Mouse (Mus musculus) cerebellum, adult 18-20 months (tissue): ENCODE measurements around the gene Ptch1.

Experiments used
- DNase-seq, 2 experiments: peaks; one replicate each; pipeline ENCODE4 v3.0.0; 2021

The Ptch1 gene

DNA sequence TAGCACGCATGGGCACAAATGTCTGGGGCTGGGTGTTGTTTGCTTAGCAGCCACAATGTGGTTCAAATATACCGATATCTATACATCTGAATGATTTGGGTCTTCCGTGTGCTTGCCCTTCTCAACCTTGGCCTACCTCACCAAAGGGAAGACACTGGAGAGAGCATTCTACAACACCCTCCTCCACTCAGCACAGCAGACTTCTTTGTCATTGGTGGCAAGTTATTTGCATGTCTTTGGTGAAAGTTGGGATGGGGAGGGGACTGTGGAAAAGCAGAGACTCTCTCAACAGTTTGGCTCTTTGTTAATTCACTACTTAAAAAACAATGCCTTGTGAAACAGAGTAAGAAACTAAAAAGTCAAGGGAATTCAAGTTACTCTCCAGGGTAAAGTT is 43.0 kb downstream of the Ptch1 start:
- no peak for DNase-seq

DNA sequence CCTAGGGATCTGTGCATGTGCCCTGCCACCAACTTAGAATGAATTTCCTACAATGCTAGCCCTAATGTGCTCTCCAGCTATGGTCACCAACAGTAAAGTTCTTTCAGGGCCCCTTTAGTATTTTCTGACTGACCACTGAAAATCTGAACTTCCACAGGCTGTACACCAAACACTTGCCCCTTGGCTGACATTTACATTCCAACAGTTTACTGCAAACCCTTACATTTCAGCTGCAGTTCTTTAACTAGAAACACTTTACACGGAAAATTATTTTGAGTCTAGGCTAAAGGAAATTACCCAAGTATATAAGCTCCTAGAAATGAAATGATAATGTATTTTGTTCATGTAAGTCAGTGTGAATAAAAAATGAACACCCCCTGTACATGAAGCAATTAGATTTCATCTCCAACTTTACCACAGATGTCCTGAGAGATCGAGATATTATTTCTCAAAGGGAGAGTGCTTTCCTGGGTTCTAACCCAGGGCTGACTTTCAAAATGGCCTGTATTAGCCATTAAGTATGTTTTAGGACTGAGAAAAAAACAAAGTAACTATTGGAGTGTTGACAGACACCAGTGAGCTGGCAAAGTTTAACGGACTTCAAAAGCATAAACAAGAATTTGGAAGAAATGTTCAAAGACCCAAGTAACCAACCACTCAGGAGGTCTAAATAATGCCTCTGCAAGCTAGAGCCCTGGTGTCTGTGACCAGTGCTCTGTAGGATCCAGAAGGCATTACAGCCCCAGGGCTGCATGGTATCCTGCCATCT is 43.6 kb downstream of the Ptch1 start:
- DNase-seq: no peak

- no peak for DNase-seq
These were observed 44.5 kb downstream of the Ptch1 start for GRCm38 (mm10) chr13:63528852-63529251.

GRCm38 (mm10) chr13:63528164-63528675 is 45.2 kb downstream of the Ptch1 start:
- DNase-seq: peak; percentile 34

DNA sequence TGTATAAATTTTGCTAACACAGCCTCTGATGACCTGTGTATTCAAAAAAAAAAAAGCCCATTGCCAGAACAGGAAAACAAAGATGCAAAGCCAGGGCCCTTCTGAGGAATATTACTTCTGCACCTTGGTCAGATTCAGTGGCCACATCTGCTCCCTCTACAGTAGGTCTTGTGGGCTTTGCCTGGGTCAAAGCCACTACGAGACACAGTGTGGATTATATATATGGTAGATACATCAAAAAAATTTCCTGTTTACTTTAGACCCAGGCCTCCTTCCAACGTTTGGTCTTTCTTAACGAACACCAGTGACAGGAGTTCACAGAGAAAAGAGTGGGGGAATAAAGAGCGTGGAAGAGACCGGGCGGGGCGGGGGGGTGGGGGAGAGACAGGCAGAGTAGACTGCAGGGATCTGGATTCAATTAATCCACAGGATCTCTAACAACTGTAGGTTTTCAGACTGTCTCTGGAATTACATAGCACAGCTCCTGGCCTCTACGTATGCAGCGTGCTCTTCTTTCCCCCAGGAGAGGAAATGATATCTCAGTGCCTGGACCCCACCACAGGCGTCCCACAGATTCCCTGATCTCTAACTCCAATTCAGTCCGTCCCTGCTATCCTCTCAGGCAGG is 47.7 kb downstream of the Ptch1 start:
- DNase-seq: no peak

- DNase-seq: peak; percentile 55 to 60
These were observed 48.5 kb downstream of the Ptch1 start for GRCm38 (mm10) chr13:63524608-63525570.

DNA sequence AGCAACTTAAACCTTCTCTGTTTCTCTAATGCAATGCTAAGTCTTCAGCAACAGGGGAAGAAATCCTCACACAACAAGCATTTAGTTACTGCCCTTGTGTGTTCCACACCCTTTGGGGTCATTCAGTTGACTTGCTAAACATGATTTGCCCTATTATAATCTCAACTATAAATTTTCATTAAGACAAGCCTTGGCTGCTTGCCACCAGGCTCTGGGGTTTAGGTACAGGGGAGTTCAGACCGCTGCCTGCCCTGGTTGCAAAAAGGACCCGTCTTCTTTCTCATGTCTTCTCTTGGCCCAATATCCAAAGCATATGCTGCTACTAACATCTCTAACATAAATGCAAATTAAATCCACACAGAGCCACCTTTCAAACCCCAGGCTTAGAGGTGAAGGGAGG is 49.3 kb downstream of the Ptch1 start:
- no peak for DNase-seq

- DNase-seq: no peak
These were observed 50.6 kb downstream of the Ptch1 start for GRCm38 (mm10) chr13:63522832-63523231.

DNA sequence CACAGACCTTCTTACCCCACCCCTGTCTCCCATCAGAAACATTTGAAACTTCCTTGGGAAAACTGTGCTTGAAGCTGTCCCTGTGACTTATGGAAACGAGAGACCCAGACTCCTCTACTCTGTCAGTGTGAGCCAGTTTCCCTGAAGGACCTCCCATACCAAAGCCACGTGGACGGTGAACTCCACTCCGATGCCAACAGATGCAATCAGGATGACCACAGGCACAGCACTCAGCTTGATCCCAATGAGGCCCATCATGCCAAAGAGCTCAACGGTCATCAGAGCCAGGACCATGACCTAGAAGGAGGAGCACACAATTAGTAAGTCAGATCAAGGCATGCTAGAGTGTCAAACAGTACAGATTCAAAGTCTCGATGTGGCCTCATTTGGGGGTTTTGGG is 53.3 kb downstream of the Ptch1 start:
- DNase-seq: no peak

- DNase-seq: no peak
These were observed 56.9 kb downstream of the Ptch1 start for GRCm38 (mm10) chr13:63516535-63516934.

DNA sequence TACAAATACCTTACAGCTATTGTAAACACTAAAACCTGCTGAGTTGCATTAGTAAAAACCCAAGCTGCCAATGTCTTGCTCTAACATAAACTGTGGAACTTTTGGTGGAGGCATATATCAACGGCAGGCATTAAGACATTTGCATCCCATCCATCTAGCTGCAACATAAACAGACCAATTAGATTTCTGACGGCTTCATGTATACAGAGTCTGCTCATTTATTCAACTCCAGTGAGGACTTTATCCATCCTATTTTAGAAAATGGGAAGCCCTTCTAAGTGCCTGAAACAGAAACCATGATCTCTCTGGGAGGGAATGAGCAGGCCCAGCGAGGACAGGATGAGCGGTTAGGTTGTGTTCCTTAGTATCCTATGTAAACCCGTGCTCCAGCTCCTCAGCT is 57.9 kb downstream of the Ptch1 start:
- DNase-seq: no peak

GRCm38 (mm10) chr13:63514931-63515360 is 58.5 kb downstream of the Ptch1 start:
- no peak for DNase-seq

GRCm38 (mm10) chr13:63513374-63514098 is 59.9 kb downstream of the Ptch1 start:
- peak; percentile 44 to 50 for DNase-seq

DNA sequence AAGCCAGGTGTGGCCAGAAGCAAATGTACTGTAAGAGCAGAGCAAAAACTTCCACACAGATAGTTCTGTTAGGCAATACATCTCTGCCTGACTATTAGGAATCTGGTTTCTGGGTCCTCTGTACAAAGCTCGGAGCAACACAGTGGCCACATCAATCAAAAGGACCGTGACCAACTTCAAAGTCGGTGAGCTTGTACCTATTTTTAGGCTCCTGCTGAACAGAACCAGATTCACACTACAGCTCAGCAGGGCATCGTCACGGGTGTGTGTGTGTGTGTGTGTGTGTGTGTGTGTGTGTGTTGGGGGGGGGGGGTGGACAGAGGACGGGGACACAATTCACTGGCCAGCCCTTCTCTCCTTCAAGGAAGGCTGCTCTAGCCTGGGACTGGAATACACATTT is 61.0 kb downstream of the Ptch1 start:
- no peak for DNase-seq

DNA sequence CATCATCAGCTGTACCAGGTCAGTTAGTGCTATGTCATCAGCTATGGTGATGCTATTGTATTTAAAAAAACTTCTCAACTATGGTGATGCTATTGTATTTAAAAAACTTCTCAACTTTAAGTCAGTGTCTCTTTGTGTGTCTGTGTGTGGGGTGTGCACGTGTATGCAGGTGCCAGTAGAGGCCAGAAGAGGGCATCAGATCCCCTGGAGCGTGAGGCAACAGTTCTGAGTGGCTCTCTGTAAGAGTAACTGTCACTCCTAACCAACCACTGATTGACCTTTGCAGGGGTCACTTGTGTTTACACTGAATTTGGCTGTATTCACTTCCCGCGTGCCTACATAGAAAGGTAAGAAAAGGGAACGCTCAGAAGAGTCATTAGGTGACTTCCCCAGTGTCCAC is 65.6 kb downstream of the Ptch1 start:
- no peak for DNase-seq

- DNase-seq: no peak
These were observed 66.3 kb downstream of the Ptch1 start for GRCm38 (mm10) chr13:63507001-63507556.

GRCm38 (mm10) chr13:63506364-63506763 is 67.0 kb downstream of the Ptch1 start:
- no peak for DNase-seq

DNA sequence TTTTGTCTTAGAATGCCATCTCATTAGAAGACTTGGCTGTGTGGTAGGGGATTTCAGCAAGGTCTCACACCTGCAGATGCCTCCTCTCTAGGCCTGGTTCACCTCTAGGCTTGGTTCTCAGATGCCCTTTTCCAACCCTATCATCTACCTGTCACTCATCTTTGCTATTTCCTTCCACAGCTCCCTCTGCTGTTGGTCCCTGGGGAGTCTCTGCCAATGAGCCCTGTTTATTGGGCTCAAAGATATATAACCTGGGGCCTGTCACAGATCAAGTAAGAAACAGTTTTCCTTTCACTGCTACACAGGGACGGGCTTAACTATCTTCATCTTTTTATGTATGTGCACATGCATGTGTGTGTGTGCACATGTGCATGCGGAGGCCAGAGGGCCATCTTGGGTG is 71.0 kb downstream of the Ptch1 start:
- no peak for DNase-seq

GRCm38 (mm10) chr13:63499489-63499888 is 73.9 kb downstream of the Ptch1 start:
- no peak for DNase-seq

DNA sequence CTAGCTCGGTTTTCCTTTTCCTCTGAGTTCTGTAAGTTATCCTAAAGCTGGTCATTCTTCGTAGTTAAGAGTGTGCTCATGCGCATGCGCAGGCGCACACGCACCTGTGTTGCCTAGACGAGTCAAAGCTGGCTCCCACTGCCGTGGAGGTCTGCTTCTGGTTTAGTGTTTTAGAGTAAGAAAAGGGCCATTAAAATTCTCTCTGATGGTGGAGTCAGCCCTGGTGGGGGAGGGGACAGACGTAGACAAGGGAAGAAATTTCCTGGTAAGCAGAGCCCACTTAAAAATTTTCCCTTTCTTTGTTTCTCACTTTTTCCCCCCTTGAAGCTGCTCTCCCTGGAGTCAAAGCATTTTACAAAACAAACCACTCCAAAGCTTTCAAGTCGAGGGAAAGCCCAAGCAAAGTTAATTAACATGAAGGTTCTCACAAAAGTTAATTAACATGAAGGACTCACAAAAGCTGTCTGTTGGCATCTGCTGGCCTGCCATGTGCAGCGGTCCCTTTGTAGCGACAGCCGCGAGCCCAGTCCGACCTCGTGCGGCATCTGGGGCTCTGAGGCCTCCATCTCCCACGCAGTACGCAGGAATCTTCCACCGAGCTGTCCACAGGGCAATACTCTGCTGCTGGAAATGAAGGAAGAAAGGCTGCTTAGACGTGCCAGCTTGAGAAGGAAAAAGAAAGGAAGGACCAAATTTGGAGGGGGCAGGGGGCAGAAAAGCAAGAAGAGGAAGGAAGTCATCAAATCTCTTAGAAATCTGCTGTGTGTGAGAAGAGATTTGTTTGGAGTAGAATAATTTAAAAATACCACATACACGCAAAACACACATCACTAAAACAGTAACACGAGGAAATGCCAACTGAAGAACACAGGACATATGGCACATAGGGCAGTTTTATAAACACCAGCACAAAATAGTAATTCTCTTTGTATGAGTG is 76.5 kb downstream of the Ptch1 start, which contains the start of gene Fancc:
Gene Fancc (minus strand): TSS at position 633 of the 937 bp plus-strand sequence.
- no peak for DNase-seq

- DNase-seq: no peak
These were observed 85.7 kb downstream of the Ptch1 start for GRCm38 (mm10) chr13:63487707-63488042.
